Mouse (Mus musculus) lung, postnatal 4 days (tissue): ENCODE measurements around the gene Ifitm10.
"Not testable (repeated sequence)": the region's sequence is repeated elsewhere in the genome, so short reads cannot be mapped to it uniquely, and the experiment has no call there.

Experiments used
- DNase-seq, 2 experiments: peaks; one replicate each; pipeline ENCODE4 v3.0.0; 2021

Ifitm10 gene

DNA sequence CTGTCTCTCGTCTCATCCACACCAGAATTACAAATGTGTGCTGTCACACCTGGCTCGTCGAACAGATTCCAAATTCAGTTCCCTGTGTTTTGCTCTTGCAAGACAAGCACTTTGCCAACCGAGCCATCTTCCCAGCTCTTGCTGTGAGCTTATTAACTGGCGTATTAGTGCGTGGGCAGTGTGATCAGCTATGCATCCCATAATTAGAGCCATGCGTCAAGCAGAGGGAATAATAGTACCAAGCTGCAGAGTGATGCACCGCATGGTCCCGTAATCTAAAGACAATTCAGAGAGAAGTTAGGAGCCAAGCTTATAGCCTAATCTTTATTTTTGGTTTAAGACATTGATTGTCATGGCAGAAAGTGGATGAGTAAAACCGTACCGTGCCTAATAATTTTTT lies 54.4 kb downstream of the Ifitm10 start:
- DNase-seq: no peak

DNA sequence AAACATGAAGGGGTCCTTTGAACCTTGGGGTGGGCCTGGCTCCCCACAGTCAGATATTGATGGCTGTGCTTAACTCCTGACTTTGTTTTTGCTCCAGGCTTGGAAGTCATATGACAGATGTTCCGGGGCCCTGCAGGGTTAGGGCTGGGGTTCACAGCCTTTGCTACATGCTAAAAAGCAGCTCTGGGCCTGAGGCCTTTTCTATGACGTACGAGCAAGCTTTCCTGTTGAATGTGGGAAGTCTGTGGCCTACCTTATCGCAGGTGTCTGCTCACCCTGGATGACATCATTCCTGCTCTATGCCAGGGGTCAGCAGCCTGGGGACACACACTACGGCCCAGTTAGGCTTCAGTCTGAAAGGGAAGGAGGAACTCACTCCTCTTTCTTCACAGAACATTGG lies 56.3 kb downstream of the Ifitm10 start:
- DNase-seq: no peak

DNA sequence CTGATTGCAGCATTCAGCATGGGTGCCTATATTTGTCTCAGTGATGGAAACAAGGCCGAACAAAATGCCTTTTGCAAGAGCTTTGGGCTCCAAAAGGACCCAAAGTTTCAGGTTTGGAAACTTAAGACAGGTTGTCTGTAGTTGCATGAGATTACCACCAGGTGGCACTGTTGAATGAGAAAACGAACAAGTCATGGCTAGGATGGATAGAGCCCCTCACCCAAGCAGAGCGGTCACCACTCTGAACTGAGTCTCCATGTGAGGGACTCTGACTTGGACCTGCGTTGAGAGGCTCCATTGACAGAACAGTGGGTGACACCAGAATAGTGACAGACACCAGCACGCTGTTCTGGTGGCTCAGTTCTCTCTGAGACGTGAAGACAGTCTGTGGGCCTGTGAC lies 57.0 kb downstream of the Ifitm10 start:
- peak in 1 of 2 experiments; percentile 44 for DNase-seq

DNA sequence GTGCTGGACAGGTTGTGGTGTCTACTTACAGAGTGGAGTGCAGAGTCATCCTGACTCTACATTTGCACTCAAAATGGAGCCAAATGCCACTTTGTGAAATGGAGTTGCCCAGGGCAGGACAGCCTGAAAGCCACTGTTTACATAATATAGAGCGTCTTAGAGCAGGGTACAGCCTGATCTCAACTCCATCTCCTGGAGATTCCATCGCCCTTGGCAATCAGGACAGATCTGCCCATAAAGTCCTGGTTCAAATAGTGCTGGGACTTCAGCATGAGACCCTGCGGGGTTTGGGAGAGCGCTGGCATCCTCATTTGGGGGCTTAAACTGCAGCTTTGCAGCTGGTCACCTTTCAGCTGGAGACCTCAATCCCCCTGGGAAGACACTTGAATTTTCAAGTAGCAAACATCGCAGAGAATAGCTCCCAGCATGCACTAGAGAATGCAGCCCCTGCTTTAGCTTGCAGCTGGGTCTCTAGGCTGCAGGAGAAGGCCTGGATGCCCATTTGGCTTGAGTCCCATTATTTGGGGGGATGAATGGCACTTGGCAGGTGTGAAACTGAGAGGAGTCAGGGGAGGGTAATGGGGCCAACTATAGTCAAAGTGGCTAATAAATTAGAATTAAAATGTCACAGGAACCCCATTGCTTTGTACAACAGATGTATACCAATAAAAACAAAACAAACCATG lies 58.8 kb downstream of the Ifitm10 start:
- DNase-seq: no peak

DNA sequence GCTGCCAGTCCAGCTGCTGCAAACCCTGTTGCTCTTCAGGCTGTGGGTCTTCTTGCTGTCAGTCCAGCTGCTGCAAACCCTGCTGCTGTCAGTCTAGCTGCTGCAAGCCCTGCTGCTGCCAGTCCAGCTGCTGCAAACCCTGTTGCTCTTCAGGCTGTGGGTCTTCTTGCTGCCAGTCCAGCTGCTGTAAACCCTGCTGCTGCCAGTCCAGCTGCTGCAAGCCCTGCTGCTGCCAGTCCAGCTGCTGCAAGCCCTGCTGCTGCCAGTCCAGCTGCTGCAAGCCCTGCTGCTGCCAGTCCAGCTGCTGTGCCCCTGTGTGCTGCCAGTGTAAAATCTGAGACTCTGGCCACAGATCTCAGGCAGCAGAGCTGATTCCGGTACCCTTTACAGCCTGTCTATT lies 69.6 kb downstream of the Ifitm10 start:
- not testable (repeated sequence) for DNase-seq

DNA sequence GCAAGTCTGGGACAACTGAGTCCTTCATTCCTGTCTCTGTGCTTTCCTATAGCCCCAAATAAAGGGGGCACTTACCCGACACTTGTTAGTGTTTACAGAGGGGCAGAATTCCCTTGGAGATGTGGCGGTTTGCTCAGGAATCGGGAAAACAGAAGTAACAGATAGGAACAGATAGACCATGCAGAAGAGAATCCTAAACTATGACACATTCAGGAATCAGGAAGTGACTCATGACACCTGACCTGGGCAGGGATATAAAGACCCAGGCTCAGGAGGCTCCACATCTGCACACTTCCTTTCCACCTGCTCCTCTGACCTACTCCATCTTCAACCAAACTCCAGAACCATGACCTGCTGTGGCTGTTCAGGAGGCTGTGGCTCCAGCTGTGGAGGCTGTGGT lies 70.3 kb downstream of the Ifitm10 start, which contains the start of gene Krtap5-4:
Gene Krtap5-4, plus strand, starts transcription at position 301 of the 400 bp plus-strand sequence.
- DNase-seq: no peak

DNA sequence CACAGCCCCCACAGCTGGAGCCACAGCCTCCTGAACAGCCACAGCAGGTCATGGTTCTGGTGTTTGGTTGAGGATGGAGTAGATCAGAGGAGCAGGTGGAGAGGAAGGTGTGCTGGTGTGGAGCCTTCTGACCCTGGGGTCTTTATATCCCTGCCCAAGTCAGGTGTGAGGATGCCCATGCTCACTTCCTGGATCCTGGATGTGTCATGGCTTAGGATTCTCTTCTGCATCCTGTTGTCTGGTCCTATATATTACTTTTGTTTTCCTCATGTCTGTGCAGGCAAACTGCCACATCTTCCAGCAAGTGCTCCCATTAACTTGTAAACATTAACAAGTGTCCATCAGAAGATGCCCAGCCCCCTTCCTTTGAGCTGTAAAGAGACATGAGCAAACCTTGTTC lies 76.5 kb downstream of the Ifitm10 start, which contains the start of gene Krtap5-1:
Gene Krtap5-1, minus strand, starts transcription at position 101 of the 400 bp plus-strand sequence.
- not testable (repeated sequence) for DNase-seq

DNA sequence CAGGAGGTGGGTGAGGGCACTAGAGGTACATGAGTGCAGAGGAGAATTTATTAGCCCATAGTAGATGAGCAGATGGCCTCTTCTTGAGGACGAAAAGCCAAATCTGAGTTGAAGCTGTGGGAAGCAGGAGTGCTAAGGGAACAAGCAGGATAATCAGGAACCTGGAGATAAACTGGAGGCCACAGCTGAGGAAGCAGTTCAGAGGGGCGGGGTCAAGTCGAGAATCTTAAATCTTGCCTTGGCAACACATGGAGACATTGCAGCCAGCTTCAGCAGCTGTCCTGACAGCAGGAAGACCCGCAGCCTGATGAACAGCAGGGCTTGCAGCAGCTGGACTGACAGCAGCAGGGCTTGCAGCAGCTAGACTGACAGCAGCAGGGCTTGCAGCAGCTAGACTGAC lies 77.4 kb downstream of the Ifitm10 start:
- DNase-seq: peak in 1 of 2 experiments; percentile 29

DNA sequence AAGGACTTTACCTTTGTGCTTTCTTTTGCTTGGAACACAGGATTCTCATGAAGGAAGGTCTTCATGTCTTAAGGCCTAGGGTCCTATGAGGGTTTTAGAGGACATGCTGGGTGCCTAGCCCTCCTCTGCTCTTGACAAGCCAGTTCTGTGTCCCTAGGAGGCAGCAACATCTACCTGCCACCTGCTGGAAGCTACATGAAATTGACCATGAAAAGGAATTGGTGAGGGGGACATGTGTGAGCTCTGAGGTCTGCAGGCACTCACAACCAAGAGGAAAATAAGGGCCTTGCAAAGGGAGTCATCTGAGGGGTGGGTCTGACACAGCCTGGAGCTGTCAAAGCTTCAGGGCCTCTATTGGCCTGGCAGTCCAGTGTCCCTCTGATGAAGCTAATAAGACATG lies 78.1 kb downstream of the Ifitm10 start:
- DNase-seq: no peak

DNA sequence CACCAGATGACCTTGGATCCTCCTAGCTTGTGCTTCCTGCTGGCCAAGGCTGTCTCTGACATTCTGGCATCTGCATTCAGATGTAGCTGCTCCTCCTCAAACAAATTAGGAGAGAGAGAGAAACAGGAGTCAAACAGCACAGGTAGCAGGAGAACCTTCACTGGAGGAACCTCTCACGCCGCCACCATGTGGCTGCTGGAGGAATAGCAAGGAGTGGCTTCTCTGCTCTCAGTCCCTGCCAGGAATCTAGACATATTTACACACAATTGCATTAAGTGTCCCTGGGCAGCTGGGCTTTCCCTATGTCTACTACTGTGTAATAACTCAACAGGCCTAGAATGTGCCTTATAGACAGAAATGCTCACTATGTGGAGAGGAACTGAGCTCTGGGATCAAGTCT lies 79.7 kb downstream of the Ifitm10 start:
- peak; percentile 46 to 50 for DNase-seq

DNA sequence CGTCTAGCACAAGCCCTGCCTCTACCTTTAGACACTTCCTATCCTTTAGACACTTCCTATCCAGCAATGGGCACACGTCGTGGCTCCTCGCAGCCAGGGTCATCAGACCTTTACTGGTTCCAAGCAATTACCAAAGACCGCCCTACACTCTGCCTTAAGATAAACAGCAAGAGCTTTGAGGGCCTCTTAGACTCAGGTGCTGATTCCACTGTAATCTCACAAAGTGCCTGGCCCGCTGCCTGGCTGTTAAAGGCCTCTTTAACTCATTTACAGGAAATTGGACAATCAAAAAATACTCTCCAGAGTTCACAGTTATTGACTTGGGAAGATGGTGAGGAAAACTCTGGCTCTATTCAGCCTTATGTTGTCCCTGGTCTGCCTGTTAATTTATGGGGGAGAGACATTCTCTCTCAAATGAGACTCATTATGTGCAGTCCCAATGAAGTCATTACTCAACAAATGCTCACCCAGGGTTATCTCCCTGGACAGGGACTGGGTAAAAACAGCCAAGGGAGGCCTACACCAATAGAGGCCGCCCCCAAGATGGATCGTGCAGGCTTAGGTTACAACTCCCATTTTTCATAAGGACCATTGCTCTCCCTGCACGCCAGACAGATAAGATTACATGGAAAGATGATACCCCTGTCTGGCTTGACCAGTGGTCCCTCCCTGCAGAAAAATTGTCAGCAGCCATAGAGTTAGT lies 87.5 kb downstream of the Ifitm10 start:
- DNase-seq: peak; percentile 46 to 73

DNA sequence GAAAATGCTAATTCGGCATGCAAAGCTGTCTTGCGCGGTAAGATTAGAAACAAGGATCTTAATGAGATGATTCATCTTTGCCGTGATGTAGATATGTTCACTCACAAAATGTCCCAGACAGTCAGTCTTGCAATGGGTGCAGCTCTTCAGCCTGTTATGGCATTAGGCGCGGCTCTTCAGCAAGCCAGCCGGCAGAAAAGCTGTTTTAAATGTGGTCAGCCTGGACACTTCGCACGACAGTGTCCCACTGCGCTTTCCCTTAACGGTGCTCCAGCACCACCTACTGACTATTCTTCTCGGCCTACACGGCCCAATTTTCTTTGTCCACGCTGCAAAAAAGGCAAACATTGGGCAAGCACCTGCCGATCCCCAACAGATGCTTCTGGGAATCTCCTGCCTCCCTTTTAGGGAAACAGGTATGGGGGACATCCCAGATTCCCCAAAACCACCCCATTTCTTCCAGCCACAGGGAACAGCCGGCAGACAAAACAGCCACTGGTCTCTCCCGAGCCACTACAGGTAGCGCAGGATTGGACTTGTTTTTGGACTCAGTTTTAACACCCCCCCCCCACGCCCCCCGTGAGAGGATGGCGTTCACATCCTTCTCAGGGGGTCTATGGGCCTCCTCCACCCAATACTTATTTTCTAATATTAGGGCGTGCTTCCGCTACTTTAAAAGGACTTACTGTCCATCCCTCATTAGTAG lies 88.3 kb downstream of the Ifitm10 start:
- peak; percentile 44 to 51 for DNase-seq

DNA sequence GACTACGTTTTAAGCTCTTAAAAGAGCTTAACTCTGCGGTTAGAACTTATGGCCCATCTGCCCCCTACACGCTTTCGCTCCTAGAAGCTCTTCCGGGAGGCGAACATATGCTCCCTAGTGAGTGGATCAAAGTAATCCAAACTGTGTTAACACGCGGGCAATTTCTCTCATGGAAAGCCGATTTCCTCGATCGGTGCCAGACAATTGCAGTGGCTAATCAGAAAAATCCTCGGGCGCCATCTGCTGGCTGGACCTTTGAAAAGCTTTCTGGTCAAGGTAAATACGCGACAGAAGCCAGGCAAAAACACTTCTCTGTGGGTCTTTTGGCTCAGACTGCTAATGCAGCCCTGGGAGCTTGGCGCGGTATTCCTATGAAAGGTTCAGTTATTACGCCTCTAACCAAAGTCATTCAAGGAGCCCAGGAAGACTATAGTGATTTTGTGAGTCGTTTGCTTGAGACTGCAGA lies 88.9 kb downstream of the Ifitm10 start:
- peak; percentile 89 to 93 for DNase-seq

DNA sequence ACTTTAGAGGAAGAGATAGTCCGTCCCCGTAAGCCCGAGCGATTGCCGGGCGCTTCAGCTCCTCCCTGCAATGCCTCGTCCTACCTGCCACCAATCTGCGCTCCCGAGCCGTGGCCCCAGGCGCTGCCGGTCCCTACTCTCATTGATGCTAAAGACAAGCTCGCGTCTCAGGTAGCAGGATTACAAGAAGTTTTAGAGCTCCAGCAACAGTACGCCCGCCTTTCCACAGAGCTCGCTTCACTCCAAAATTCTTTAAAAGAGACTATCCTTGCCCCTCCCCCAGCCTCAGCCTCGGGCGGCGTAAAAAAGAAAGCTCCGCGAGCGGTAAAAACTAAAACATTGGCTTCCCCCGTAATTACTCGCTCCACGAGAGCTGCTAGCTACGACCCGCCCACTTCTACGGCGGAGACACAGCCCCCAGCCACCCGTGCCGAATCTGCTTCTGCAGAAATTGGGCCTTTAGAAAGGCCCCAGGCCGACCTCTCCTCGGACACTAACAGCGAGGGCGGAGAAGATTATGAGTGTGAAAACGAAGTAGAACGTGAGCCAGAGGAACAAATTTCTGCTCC lies 89.4 kb downstream of the Ifitm10 start:
- peak; percentile 75 to 76 for DNase-seq

DNA sequence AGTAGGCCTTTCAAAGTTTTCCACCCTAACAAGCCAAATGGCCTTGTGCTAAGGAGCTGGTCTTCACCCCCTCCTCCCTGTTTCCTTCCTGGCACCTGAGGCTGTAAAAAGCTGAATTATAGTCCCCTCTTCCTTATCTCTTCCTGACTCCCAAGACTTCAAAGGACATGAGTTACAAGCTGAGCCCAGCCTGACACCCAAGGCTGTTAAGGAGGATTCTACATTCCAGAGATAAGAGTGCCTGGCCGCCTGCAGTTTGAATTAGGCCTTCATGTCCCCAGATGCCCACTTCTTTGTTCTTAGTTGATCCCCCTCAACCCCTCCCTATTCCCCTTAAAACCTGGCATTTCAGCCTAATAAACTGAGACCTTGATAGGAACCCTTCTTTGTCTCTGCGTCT lies 90.7 kb downstream of the Ifitm10 start:
- not testable (repeated sequence) for DNase-seq

DNA sequence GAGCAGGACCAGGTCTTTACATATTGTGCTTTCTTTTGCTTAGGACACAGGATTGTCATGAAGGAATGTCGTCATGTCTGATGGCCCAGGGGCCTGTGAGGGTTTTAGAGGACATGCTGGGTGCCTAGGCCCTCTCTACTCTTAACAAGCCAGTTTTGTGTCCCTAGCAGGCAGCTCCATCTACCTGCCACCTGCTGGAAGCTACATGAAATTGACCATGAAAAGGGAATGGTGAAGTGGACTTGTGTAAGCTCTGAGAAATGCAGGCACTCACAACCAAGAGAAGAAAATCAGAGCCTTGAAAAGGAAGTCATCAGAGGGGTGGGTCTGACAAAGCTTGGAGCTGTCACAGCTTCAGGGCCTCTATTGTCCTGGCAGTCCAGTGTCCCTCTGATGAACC lies 94.3 kb downstream of the Ifitm10 start:
- not testable (repeated sequence) for DNase-seq

DNA sequence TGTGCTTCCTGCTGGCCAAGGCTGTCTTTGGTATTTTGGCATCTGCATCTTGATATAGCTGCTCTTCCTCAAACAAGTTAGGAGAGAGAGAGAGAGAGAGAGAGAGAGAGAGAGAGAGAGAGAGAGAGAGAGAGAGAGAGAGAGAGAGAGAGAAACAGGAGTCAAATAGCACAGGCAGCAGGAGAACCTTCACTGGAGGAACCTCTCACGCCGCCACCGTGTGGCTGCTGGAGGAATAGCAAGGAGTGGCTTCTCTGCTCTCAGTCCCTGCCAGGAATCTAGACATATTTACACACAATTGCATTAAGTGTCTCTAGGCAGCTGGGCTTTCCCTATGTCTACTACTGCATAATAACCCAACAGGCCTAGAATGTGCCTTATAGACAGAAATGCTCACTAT lies 95.4 kb downstream of the Ifitm10 start:
- DNase-seq: peak; percentile 76 to 77
